Mouse (Mus musculus) limb, embryonic 14.5 days (tissue): Measurements from ENCODE around the gene Rgma. TPM values are rescaled to one million over a fixed set of nuclear protein-coding genes. Genes with fewer than 3 reads are reported as not detected.
A peak's percentile ranks its signal among the peaks of the same experiment; 100 is the strongest.

ENCODE experiments used
- ATAC-seq: fragments of 200-750 bp; cut with Nextera tagmentation; 2 replicates; pipeline ENCODE4 v1.8.0; 2017; ENCODE audit warnings: low read depth, moderate number of reproducible peaks, moderate TSS enrichment; ENCODE audit not compliant: low FRiP score
- DNase-seq: peaks from one replicate; pipeline ENCODE4 v3.0.0-alpha.2; 2015; ENCODE audit warnings: low spot score
- H3K27ac ChIP-seq: fragments of 300-500 bp; sonication (generic); replicated peaks from 2 replicates; pipeline ENCODE4 v1.5.1; 2014; ENCODE audit warnings: low read depth, mild to moderate bottlenecking, low read length, moderate library complexity, mixed read lengths
- H3K27me3 ChIP-seq: fragments of 300-500 bp; sonication (generic); 2 replicates; pipeline ENCODE4 v1.6.1; 2014; ENCODE audit warnings: low read length, mixed read lengths; ENCODE audit not compliant: control insufficient read depth, insufficient read depth
- H3K36me3 ChIP-seq: fragments of 300-500 bp; sonication (generic); 2 replicates; pipeline ENCODE4 v1.6.1; 2014; ENCODE audit warnings: mild to moderate bottlenecking, low read length, moderate library complexity, mixed read lengths; ENCODE audit not compliant: control insufficient read depth, insufficient read depth
- H3K4me1 ChIP-seq: fragments of 300-500 bp; sonication (generic); 2 replicates; pipeline ENCODE4 v1.6.1; 2014; ENCODE audit warnings: antibody characterized with exemption, low read length, mixed read lengths; ENCODE audit not compliant: control insufficient read depth, insufficient read depth
- H3K4me2 ChIP-seq: fragments of 300-500 bp; sonication (generic); replicated peaks from 2 replicates; pipeline ENCODE4 v1.6.1; 2014; ENCODE audit warnings: low read depth, mild to moderate bottlenecking, low read length, moderate library complexity; ENCODE audit not compliant: severe bottlenecking
- H3K4me3 ChIP-seq: fragments of 300-500 bp; sonication (generic); replicated peaks from 2 replicates; pipeline ENCODE4 v1.5.1; 2014; ENCODE audit warnings: low read length
- H3K9ac ChIP-seq: fragments of 300-500 bp; sonication (generic); 2 replicates; pipeline ENCODE4 v1.6.1; 2014; ENCODE audit warnings: mild to moderate bottlenecking, low read depth, low read length, moderate library complexity; ENCODE audit not compliant: severe bottlenecking
- H3K9me3 ChIP-seq: fragments of 300-500 bp; sonication (generic); 2 replicates; pipeline ENCODE4 v1.6.1; 2016; ENCODE audit warnings: low read length; ENCODE audit not compliant: control insufficient read depth
- POLR2A ChIP-seq: fragments of 200-500 bp; IDR thresholded peaks from 2 replicates; pipeline ENCODE4 v1.8.0; 2012; ENCODE audit warnings: inconsistent platforms, mild to moderate bottlenecking, moderate library complexity, borderline replicate concordance; ENCODE audit not compliant: insufficient read depth, insufficient read length; ENCODE audit errors: extremely low read depth
- WGBS: fragments of 180-500 bp; shearing (Covaris S2); extraction: QIAGEN DNeasy Blood & Tissue Kit; methylation state at CpG from one replicate; pipeline ENCODE4 v1.1.7; 2014; 5-methylcytosine and 5-hydroxymethylcytosine counted together
- polyA plus RNA-seq, 2 experiments: library from polyadenylated mRNA; depleted of rRNA in 1 of 2; stranded (reverse) in 1 of 2; unstranded in 1 of 2; fragments of >200 nt; fragmentation: Nextera tagmentation in 1 of 2; extraction: Ambion mirVana in 1 of 2; gene quantifications; 2 replicates each; pipeline versions ENCODE4 v1.2.1 to v1.2.3; 2012 to 2014

Rgma gene
- polyA plus RNA-seq, 2 experiments, result 23.5 to 49.1 TPM

DNA sequence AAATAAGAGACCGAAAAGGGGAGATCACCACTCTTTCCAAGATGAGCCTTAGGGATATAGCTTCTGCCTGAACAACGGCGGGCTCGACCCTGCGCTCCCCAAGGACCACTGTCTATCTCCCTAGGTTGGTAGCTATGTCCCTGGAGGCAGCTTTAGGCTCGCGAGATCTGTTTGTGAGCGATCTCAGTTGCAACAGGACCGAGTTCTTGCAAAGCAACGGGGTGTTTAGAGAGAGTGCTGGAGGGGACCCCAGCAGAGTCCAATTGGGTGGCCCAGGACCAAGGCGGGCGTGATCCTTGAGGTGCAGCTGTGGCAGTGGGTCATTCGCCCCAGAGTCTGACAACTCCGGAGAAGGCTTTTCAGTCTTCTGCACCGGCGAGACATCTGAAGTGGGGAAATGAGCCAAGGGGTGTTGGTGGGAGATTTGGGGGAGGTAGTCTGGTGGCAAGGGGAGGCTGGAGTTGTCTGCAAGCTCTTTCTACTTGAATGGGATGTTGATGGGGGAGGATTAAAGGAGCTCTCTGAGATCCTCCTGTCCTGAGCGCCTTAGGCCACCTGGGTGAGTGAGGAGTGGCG, 15.2 kb downstream of the Rgma start:
- Histone ChIP-seq H3K27me3 (no peaks in the 10 kb centered on the region), H3K9ac (peak overlapping the region; percentile 87), H3K4me2 (peak overlapping the region; percentile 71), H3K4me1 (peaks cover 31% of the 10 kb centered on the region), H3K27ac (peak overlapping the region; percentile 93), H3K36me3 (0 out of 2 replicates have a peak, but pooled peaks cover 6% of the 10 kb centered on the region), H3K9me3 (no peaks in the 10 kb centered on the region), H3K4me3 (peak overlapping the region; percentile 68)
- WGBS, result 1% methylated on average over 18 of the region's 18 CpGs
- peak; percentile 42 for DNase-seq
- peak; percentile 28 for ATAC-seq
- no peak for TF ChIP-seq POLR2A

DNA sequence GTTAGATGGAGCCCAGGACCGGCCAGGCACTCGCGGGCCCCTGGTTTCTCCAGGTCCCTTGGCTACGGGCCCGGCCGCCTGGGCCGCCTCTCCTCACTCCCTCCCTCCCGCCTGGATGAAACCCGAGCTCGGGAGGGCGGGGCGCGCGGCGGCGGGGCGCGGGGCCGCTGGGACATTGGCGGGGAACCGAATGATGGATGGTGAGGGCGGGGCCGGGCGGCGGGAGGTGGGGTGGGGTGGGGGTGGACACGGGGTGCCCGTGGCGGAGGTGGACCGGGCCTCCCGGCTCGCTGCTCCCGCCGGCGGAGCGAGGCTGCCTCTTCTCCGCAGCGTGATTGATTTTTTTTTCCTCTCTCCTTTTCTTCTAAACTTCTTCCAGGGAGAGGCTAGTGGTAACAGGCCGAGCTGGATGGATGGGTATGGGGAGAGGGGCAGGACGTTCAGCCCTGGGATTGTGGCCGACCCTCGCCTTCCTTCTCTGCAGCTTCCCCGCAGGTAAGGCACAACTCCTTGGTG, 15.8 kb downstream of the Rgma start:
- peak overlapping the region; percentile 93 for H3K27ac ChIP-seq
- no peaks in the 10 kb centered on the region for H3K27me3 ChIP-seq
- H3K36me3 ChIP-seq, result 0 out of 2 replicates have a peak, but pooled peaks cover 6% of the 10 kb centered on the region
- peaks cover 37% of the 10 kb centered on the region for H3K4me1 ChIP-seq
- peak overlapping the region; percentile 71 for H3K4me2 ChIP-seq
- H3K4me3 ChIP-seq, result peak overlapping the region; percentile 68
- DNase-seq (peak; percentile 90), ATAC-seq (peak; percentile 81)
- no peaks in the 10 kb centered on the region for H3K9me3 ChIP-seq
- peak; percentile 88; the same call in 1 of the 2 replicates for TF ChIP-seq POLR2A
- 2% methylated on average over 29 of the region's 42 CpGs for WGBS
- H3K9ac ChIP-seq, result peak overlapping the region; percentile 87

DNA sequence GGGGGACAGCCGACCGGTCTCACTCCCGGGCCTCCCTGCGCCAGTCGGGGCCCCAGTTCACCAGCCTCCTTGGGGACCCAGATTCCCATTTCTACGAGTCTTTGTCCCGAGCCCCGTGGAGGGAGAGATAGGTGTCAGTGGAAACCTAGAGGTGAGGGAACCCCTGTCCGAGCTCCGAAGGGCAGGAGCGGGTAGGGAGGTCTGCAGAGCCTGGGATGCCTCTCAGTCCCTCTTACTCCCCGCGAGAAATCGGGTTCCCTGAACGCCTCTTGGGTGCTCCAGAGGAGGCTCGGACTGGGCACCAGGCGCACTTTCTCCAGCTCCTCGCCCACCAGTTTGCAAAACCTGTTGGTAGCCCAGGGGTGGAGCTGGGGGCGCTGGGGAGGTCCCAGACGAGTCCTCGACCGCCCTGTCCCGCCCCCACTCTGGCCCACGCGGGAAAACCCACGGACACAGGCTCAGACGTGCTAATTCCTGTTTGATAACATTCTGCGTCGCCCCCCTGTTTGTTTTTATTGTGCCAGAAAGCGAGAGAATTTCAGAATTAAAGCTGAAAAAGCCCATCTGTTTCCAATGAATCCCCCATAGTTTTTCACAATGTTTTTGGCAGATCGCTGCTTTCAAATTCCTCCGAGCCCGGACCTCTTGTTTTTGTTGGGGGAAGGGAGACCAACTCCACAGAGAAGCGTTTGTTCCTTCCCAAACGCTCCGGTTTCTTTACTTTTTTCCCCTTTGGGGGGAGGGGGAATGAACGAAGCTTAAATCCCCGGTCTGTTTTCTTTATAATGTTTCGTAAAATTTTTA, 16.4 kb downstream of the Rgma start:
- Histone ChIP-seq H3K36me3 (0 out of 2 replicates have a peak, but pooled peaks cover 6% of the 10 kb centered on the region), H3K9ac (peak overlapping the region; percentile 87), H3K4me2 (peak overlapping the region; percentile 71), H3K27me3 (no peaks in the 10 kb centered on the region), H3K9me3 (no peaks in the 10 kb centered on the region), H3K27ac (peak overlapping the region; percentile 93), H3K4me1 (peaks cover 43% of the 10 kb centered on the region), H3K4me3 (peak overlapping the region; percentile 68)
- TF ChIP-seq POLR2A, result no peak
- ATAC-seq (peak; percentile 28; the same call in 1 of the 2 replicates), DNase-seq (peak; percentile 86)
- WGBS, result under 1% methylated on average over 39 of the region's 39 CpGs

DNA sequence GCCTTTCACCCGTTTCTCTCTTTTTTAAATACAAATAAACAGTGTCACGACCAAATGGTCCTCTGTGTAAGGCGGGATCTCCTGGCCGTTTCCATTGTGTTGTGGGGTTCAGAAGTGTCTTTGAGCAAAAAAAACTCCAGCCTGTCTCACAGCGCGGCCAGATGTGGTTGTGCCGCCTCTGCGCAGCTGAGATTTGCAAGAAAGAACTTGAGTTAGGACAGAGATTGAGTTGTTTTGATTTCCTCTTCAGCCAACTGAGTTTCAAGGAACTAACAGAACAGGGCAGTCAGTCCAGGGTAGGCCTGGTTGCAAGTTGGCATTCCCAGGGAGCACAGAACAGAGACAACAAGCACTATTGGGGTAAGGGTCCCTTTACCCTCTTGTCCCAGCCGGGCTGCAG, 17.1 kb downstream of the Rgma start:
- Histone ChIP-seq H3K9ac (peak overlapping the region; percentile 87), H3K9me3 (no peaks in the 10 kb centered on the region), H3K4me3 (peak overlapping the region; percentile 68), H3K4me2 (peak overlapping the region; percentile 71), H3K4me1 (peaks cover 49% of the 10 kb centered on the region), H3K27ac (peak overlapping the region; percentile 93), H3K36me3 (0 out of 2 replicates have a peak, but pooled peaks cover 6% of the 10 kb centered on the region), H3K27me3 (no peaks in the 10 kb centered on the region)
- 0 out of 2 replicates have a peak, but pooled peaks have one; percentile 10 for TF ChIP-seq POLR2A
- WGBS, result 0% methylated on average over 9 of the region's 9 CpGs
- peak; percentile 37 for DNase-seq
- ATAC-seq, result no peak

DNA sequence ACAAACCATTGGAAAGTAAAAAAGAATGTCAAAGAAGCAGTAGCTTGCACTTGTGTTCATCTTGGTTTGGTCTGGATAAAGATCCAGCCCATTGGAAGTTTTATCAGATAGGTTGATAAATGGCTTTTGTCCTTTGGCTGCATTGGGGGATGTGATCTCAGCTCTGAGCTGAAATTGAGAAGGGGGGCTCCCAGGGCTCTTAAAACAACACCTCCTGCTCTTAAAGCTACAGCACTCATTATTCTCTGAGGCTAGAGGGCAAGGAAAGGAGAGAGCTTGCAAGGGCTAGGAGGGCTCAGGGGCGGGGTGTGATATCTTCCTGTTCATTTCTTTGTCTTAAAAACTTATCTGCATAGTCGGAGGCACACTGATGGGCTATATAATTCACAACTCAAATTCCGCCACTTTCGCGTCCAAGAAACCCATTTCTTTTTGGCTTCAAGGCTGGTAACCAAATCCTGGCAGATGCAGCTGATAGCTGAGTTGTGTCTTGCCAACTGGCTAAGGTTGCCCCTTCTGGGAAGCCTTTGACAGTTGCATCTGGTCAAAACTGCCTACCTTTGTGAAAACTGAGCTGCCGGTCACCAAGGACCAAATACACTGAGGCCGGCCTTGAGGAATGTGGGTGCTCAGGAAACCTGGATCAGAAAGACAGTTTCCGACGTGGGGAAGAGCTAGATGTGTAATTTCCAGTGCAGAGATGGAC, 18.2 kb downstream of the Rgma start:
- 29% methylated on average over 9 of the region's 9 CpGs for WGBS
- peak overlapping the region; percentile 93; the same call in 1 of the 2 replicates for H3K27ac ChIP-seq
- peaks cover 60% of the 10 kb centered on the region for H3K4me1 ChIP-seq
- peak overlapping the region; percentile 87 for H3K9ac ChIP-seq
- no peaks in the 10 kb centered on the region for H3K9me3 ChIP-seq
- no peak for ATAC-seq
- H3K4me3 ChIP-seq, result peak overlapping the region; percentile 68
- TF ChIP-seq POLR2A, result no peak
- no peaks in the 10 kb centered on the region for H3K27me3 ChIP-seq
- H3K4me2 ChIP-seq, result peak overlapping the region; percentile 71
- H3K36me3 ChIP-seq, result peaks cover 10% of the 10 kb centered on the region; the same call in 1 of the 2 replicates
- no peak for DNase-seq
